Mouse (Mus musculus) embryonic facial prominence, embryonic 12.5 days (tissue): ENCODE data around the gene Lcn4. TPM values are rescaled to one million over a fixed set of nuclear protein-coding genes. Genes with fewer than 3 reads are reported as not detected.

Experiments
- ATAC-seq: fragments of 200-750 bp; cut with Nextera tagmentation; 2 replicates; pipeline ENCODE4 v1.8.0; 2017; ENCODE audit not compliant: insufficient number of reproducible peaks, insufficient read depth, low FRiP score, low TSS enrichment
- H3K27ac ChIP-seq: fragments of 300-500 bp; sonication (generic); 2 replicates; pipeline ENCODE4 v1.5.1; 2016; ENCODE audit warnings: mild to moderate bottlenecking
- H3K27me3 ChIP-seq: fragments of 300-500 bp; sonication (generic); 2 replicates; pipeline ENCODE4 v1.6.1; 2016; ENCODE audit warnings: mild to moderate bottlenecking, moderate library complexity
- H3K36me3 ChIP-seq: fragments of 300-500 bp; sonication (generic); 2 replicates; pipeline ENCODE4 v1.6.1; 2016; ENCODE audit warnings: mild to moderate bottlenecking
- H3K4me1 ChIP-seq: fragments of 300-500 bp; sonication (generic); 2 replicates; pipeline ENCODE4 v1.6.1; 2016
- H3K4me2 ChIP-seq: fragments of 300-500 bp; sonication (generic); replicated peaks from 2 replicates; pipeline ENCODE4 v1.6.1; 2016; ENCODE audit warnings: mild to moderate bottlenecking, moderate library complexity
- H3K4me3 ChIP-seq: fragments of 300-500 bp; sonication (generic); 2 replicates; pipeline ENCODE4 v1.5.1; 2016; ENCODE audit warnings: mild to moderate bottlenecking
- H3K9ac ChIP-seq: fragments of 300-500 bp; sonication (generic); 2 replicates; pipeline ENCODE4 v1.6.1; 2016; ENCODE audit warnings: mild to moderate bottlenecking, moderate library complexity
- H3K9me3 ChIP-seq: fragments of 300-500 bp; sonication (generic); 2 replicates; pipeline ENCODE4 v1.6.1; 2016; ENCODE audit warnings: mild to moderate bottlenecking, moderate library complexity
- WGBS: fragments of 180-500 bp; shearing (Covaris S2); methylation state at CpG from one replicate; pipeline ENCODE4 v1.1.7; 2016; 5-methylcytosine and 5-hydroxymethylcytosine counted together
- polyA plus RNA-seq: library from polyadenylated mRNA; unstranded; fragments of >200 nt; fragmentation: Nextera tagmentation; extraction: Ambion mirVana; gene quantifications from 2 replicates; pipeline ENCODE4 v1.2.1, GENCODE M21; 2016

The Lcn4 gene
- polyA plus RNA-seq, 1 experiment from 2014 or later: not detected

GRCm38 (mm10) chr2:26643942-26644341 is 27.1 kb downstream of the Lcn4 start:
- Histone ChIP-seq H3K4me2 (no peak overlapping the region), H3K36me3 (no peaks in the 10 kb centered on the region), H3K27ac (no peak overlapping the region), H3K4me3 (no peak overlapping the region), H3K4me1 (peaks cover 8% of the 10 kb centered on the region), H3K9ac (no peak overlapping the region), H3K9me3 (no peaks in the 10 kb centered on the region), H3K27me3 (no peaks in the 10 kb centered on the region)
- WGBS: 58% methylated on average over 2 of the region's 2 CpGs
- ATAC-seq: no peak

GRCm38 (mm10) chr2:26641006-26641647 is 30.0 kb downstream of the Lcn4 start:
- Histone ChIP-seq H3K4me2 (no peak overlapping the region), H3K4me1 (peaks cover 25% of the 10 kb centered on the region), H3K4me3 (no peak overlapping the region), H3K9me3 (no peaks in the 10 kb centered on the region), H3K9ac (no peak overlapping the region; the same call in 1 of the 2 replicates), H3K27me3 (no peaks in the 10 kb centered on the region), H3K36me3 (peaks cover 27% of the 10 kb centered on the region), H3K27ac (no peak overlapping the region)
- WGBS: 77% methylated on average over 7 of the region's 7 CpGs
- ATAC-seq: no peak

- peak; percentile 70 for ATAC-seq
- 3% methylated on average over 49 of the region's 49 CpGs for WGBS
- peak overlapping the region; percentile 80 for H3K27ac ChIP-seq
These were observed 30.9 kb downstream of the Lcn4 start for GRCm38 (mm10) chr2:26639838-26640830.

GRCm38 (mm10) chr2:26639083-26639482 is 32.0 kb downstream of the Lcn4 start:
- Histone ChIP-seq H3K9ac (peak overlapping the region; percentile 96), H3K27ac (0 out of 2 replicates have a peak overlapping the region, but pooled peaks have one; percentile 46), H3K4me1 (peaks cover 25% of the 10 kb centered on the region), H3K36me3 (peaks cover 41% of the 10 kb centered on the region), H3K4me3 (peak overlapping the region; percentile 94), H3K4me2 (peak overlapping the region; percentile 79), H3K9me3 (no peaks in the 10 kb centered on the region), H3K27me3 (no peaks in the 10 kb centered on the region)
- no peak for ATAC-seq
- WGBS: 5% methylated on average over 8 of the region's 8 CpGs

More at GRCm38 (mm10) chr2:26639838-26640830, 30.9 kb downstream of the Lcn4 start:
- Histone ChIP-seq H3K4me1 (peaks cover 25% of the 10 kb centered on the region), H3K9me3 (no peaks in the 10 kb centered on the region), H3K9ac (peak overlapping the region; percentile 96), H3K4me3 (peak overlapping the region; percentile 94), H3K36me3 (peaks cover 37% of the 10 kb centered on the region), H3K4me2 (peak overlapping the region; percentile 79), H3K27me3 (no peaks in the 10 kb centered on the region)

- H3K27me3 ChIP-seq: no peaks in the 10 kb centered on the region
- H3K36me3 ChIP-seq: peaks cover 41% of the 10 kb centered on the region
- H3K27ac ChIP-seq: no peak overlapping the region
- WGBS: 71% methylated on average over 5 of the region's 5 CpGs
- peaks cover 25% of the 10 kb centered on the region for H3K4me1 ChIP-seq
- ATAC-seq: no peak
- H3K4me3 ChIP-seq: peak overlapping the region; percentile 94
- peak overlapping the region; percentile 96 for H3K9ac ChIP-seq
- H3K9me3 ChIP-seq: no peaks in the 10 kb centered on the region
- peak overlapping the region; percentile 79 for H3K4me2 ChIP-seq
These were observed 32.5 kb downstream of the Lcn4 start for GRCm38 (mm10) chr2:26638572-26638971.

GRCm38 (mm10) chr2:26638039-26638438 is 33.0 kb downstream of the Lcn4 start:
- Histone ChIP-seq H3K27ac (no peak overlapping the region), H3K36me3 (peaks cover 43% of the 10 kb centered on the region), H3K9me3 (no peaks in the 10 kb centered on the region)

GRCm38 (mm10) chr2:26637316-26637932 is 33.7 kb downstream of the Lcn4 start:
- Histone ChIP-seq H3K4me1 (peaks cover 25% of the 10 kb centered on the region), H3K4me2 (0 out of 2 replicates have a peak overlapping the region, but pooled peaks have one; percentile 79), H3K9ac (no peak overlapping the region), H3K9me3 (no peaks in the 10 kb centered on the region), H3K36me3 (peaks cover 44% of the 10 kb centered on the region), H3K27me3 (no peaks in the 10 kb centered on the region), H3K4me3 (0 out of 2 replicates have a peak overlapping the region, but pooled peaks have one; percentile 94), H3K27ac (no peak overlapping the region)
- no peak for ATAC-seq
- WGBS: 75% methylated on average over 4 of the region's 4 CpGs

More at GRCm38 (mm10) chr2:26638039-26638438, 33.0 kb downstream of the Lcn4 start:
- no peak for ATAC-seq
- 85% methylated on average over 5 of the region's 5 CpGs for WGBS
- Histone ChIP-seq H3K4me3 (peak overlapping the region; percentile 94), H3K27me3 (no peaks in the 10 kb centered on the region), H3K4me2 (peak overlapping the region; percentile 79), H3K4me1 (peaks cover 25% of the 10 kb centered on the region), H3K9ac (peak overlapping the region; percentile 96; the same call in 1 of the 2 replicates)

- H3K4me1 ChIP-seq: peaks cover 25% of the 10 kb centered on the region
- no peaks in the 10 kb centered on the region for H3K27me3 ChIP-seq
- H3K4me3 ChIP-seq: no peak overlapping the region
- no peak overlapping the region for H3K9ac ChIP-seq
- peaks cover 44% of the 10 kb centered on the region for H3K36me3 ChIP-seq
- no peak overlapping the region for H3K27ac ChIP-seq
- WGBS: 53% methylated on average over 2 of the region's 2 CpGs
- no peaks in the 10 kb centered on the region for H3K9me3 ChIP-seq
- no peak for ATAC-seq
- H3K4me2 ChIP-seq: no peak overlapping the region
These were observed 34.8 kb downstream of the Lcn4 start for GRCm38 (mm10) chr2:26636325-26636635.

- H3K4me2 ChIP-seq: no peak overlapping the region
- H3K9ac ChIP-seq: no peak overlapping the region
- H3K27me3 ChIP-seq: no peaks in the 10 kb centered on the region
- H3K4me3 ChIP-seq: no peak overlapping the region
- H3K4me1 ChIP-seq: peaks cover 27% of the 10 kb centered on the region
- H3K27ac ChIP-seq: no peak overlapping the region; the same call in 1 of the 2 replicates
- peaks cover 44% of the 10 kb centered on the region for H3K36me3 ChIP-seq
- H3K9me3 ChIP-seq: no peaks in the 10 kb centered on the region
- ATAC-seq: no peak
- WGBS: 72% methylated on average over 21 of the region's 21 CpGs
These were observed 35.4 kb downstream of the Lcn4 start for GRCm38 (mm10) chr2:26635489-26636324.

GRCm38 (mm10) chr2:26634629-26635488 is 36.2 kb downstream of the Lcn4 start:
- WGBS: 59% methylated on average over 12 of the region's 12 CpGs
- Histone ChIP-seq H3K4me3 (no peak overlapping the region), H3K4me1 (peaks cover 28% of the 10 kb centered on the region), H3K36me3 (peaks cover 44% of the 10 kb centered on the region), H3K9ac (no peak overlapping the region; the same call in 1 of the 2 replicates), H3K4me2 (no peak overlapping the region), H3K27me3 (no peaks in the 10 kb centered on the region), H3K27ac (no peak overlapping the region; the same call in 1 of the 2 replicates), H3K9me3 (no peaks in the 10 kb centered on the region)
- ATAC-seq: no peak
